Mouse (Mus musculus) heart, embryonic 12.5 days (tissue): ENCODE data around the gene Tsacc. TPM values are rescaled to one million over a fixed set of nuclear protein-coding genes. Genes with fewer than 3 reads are reported as not detected.
"Not testable (repeated sequence)": the region's sequence is repeated elsewhere in the genome, so short reads cannot be mapped to it uniquely, and the experiment has no call there.

ENCODE experiments used
- ATAC-seq: fragments of 200-750 bp; cut with Nextera tagmentation; 2 replicates; pipeline ENCODE4 v1.8.0; 2017; ENCODE audit warnings: moderate TSS enrichment, moderate library complexity; ENCODE audit not compliant: insufficient number of reproducible peaks, low FRiP score
- H3K27ac ChIP-seq: fragments of 300-500 bp; sonication (generic); 2 replicates; pipeline ENCODE4 v1.5.1; 2016; ENCODE audit warnings: mild to moderate bottlenecking, moderate library complexity; ENCODE audit not compliant: poor library complexity, severe bottlenecking
- H3K27me3 ChIP-seq: fragments of 300-500 bp; sonication (generic); replicated peaks from 2 replicates; pipeline ENCODE4 v1.6.1; 2016; ENCODE audit warnings: mild to moderate bottlenecking, moderate library complexity
- H3K36me3 ChIP-seq: fragments of 300-500 bp; sonication (generic); 2 replicates; pipeline ENCODE4 v1.6.1; 2016; ENCODE audit warnings: mild to moderate bottlenecking, moderate library complexity
- H3K4me1 ChIP-seq: fragments of 300-500 bp; sonication (generic); replicated peaks from 2 replicates; pipeline ENCODE4 v1.6.1; 2016; ENCODE audit warnings: mild to moderate bottlenecking
- H3K4me2 ChIP-seq: fragments of 300-500 bp; sonication (generic); 2 replicates; pipeline ENCODE4 v1.6.1; 2016; ENCODE audit warnings: mild to moderate bottlenecking, moderate library complexity
- H3K4me3 ChIP-seq: fragments of 300-500 bp; sonication (generic); 2 replicates; pipeline ENCODE4 v1.5.1; 2016; ENCODE audit warnings: mild to moderate bottlenecking
- H3K9ac ChIP-seq: fragments of 300-500 bp; sonication (generic); 2 replicates; pipeline ENCODE4 v1.6.1; 2016; ENCODE audit warnings: mild to moderate bottlenecking, moderate library complexity
- H3K9me3 ChIP-seq: fragments of 300-500 bp; sonication (generic); replicated peaks from 2 replicates; pipeline ENCODE4 v1.6.1; 2016; ENCODE audit warnings: mild to moderate bottlenecking, moderate library complexity
- WGBS: fragments of 180-500 bp; shearing (Covaris S2); methylation state at CpG from one replicate; pipeline ENCODE4 v1.1.7; 2016; 5-methylcytosine and 5-hydroxymethylcytosine counted together
- polyA plus RNA-seq: library from polyadenylated mRNA; unstranded; fragments of >200 nt; fragmentation: Nextera tagmentation; extraction: Ambion mirVana; gene quantifications from 2 replicates; pipeline ENCODE4 v1.2.1, GENCODE M21; 2016

The Tsacc gene
- polyA plus RNA-seq, 1 experiment from 2014 or later, result 12.7 TPM

DNA sequence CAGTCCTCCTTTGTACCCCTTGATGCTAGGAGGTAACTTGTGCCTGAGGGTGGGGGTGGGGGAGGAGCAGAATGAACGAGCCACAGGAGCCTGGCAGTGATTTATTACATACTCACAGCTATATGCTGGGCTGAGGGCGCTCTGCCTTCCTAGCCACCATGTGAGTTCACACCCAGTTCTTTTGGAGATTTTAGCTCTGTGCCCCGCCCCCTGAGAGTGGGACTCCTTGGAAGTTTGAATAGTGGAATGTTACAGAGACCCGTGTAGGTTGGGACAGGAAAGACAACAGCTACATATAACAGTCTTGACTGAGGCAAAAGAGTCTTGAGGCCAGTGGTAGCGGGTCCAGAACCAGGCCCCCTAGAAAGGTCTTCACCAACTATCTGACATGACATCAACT, 32.2 kb upstream of the Tsacc start:
- no peak overlapping the region for H3K27ac ChIP-seq

DNA sequence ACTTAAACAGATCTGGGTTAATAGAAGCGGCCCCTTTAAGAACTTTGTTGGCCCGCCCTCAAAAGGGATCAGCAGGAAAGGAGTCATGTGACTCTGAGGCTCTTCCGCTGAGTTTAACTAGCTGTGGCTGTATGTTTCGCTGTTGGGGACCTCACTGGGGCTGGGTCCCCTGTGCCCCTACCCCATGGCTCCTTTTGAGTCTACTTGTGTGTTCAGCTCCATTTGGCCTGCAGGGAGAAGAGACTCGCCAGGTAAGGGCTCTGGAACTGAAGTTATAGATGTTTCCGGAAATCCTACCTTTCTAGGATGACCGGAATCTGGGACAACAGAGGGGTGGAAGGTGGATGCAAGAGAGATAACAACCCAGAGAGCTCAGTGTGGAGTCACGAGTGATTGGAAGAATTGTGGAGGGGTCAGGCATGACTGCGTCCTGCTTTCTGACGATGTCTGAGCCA, 28.2 kb upstream of the Tsacc start, which contains the start of gene Glmp:
Glmp (plus strand) TSS at position 73 of the 455 bp plus-strand sequence.
- Histone ChIP-seq H3K9me3 (no peaks in the 10 kb centered on the region), H3K4me2 (peak within 1 kb of the TSS; percentile 88), H3K36me3 (peaks cover 62% of the 10 kb centered on the region), H3K9ac (peak within 1 kb of the TSS; percentile 90), H3K27ac (no peak within 1 kb of the TSS), H3K27me3 (no peaks in the 10 kb centered on the region), H3K4me1 (peaks cover 11% of the 10 kb centered on the region), H3K4me3 (peak within 1 kb of the TSS; percentile 85)
- peak; percentile 83 for ATAC-seq
- under 1% methylated on average over 10 of the region's 10 CpGs for WGBS

More for the DNA sequence above, 32.2 kb upstream of the Tsacc start:
- WGBS, result 78% methylated on average over 5 of the region's 5 CpGs
- ATAC-seq, result no peak
- no peak overlapping the region for H3K4me2 ChIP-seq
- H3K9ac ChIP-seq, result no peak overlapping the region
- H3K36me3 ChIP-seq, result peaks cover 36% of the 10 kb centered on the region
- no peak overlapping the region for H3K4me3 ChIP-seq
- no peaks in the 10 kb centered on the region for H3K9me3 ChIP-seq
- H3K27me3 ChIP-seq, result no peaks in the 10 kb centered on the region
- peaks cover 14% of the 10 kb centered on the region for H3K4me1 ChIP-seq

DNA sequence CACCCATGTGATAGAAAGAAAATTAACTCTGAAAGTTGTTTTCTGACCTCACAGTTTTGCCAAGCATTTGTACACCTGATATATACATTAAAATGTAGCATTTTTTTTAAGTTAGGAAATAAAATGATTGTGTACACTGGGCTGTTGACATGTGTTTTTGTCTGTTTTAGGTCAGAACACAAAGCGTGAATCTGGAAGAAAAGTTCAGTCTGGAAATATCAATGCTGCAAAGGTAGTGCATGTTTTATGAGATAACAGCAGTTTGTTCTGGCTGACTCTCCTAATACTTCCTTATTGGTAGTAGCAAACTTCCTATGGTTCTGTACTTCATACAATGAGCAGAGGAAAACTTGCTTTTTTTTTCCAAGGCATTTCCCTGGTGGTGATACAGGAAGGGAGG, 2.4 kb upstream of the Tsacc start:
- H3K9me3 ChIP-seq, result no peaks in the 10 kb centered on the region
- no peaks in the 10 kb centered on the region for H3K27me3 ChIP-seq
- no peak overlapping the region for H3K9ac ChIP-seq
- no peak overlapping the region for H3K27ac ChIP-seq
- 75% methylated on average over 1 of the region's 1 CpGs for WGBS
- ATAC-seq, result no peak
- no peak overlapping the region for H3K4me3 ChIP-seq
- peaks cover 47% of the 10 kb centered on the region for H3K36me3 ChIP-seq
- H3K4me1 ChIP-seq, result peaks cover 14% of the 10 kb centered on the region
- no peak overlapping the region for H3K4me2 ChIP-seq

DNA sequence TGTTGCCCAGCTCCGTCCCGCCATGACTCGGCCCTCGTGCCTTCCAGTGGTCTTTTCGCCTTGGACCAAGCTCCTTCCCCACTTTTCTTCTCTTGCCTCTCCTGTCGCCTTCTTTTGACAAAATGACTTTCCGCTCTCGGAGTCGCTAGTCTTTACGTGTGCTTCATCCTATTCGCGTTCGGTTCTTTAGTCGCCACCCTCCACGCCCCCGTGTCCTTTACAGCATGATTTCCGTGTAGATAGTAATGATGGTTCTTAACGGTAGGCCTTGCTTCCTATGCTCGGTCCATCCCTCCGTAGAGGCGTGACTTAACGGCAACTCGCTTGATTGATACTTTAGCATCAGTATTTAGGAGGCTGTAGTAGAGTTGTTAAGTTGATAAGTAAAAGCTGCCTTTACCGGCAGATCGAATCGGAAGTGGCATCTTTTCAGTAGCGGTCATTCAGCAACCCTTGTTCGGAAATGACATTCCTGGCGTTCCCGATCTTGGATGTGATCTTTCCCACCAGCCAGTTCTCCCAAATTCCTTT, 587 bp upstream of the Tsacc start:
- Histone ChIP-seq H3K4me1 (peaks cover 14% of the 10 kb centered on the region), H3K9ac (peak overlapping the region; percentile 93), H3K4me2 (peak overlapping the region; percentile 77), H3K9me3 (no peaks in the 10 kb centered on the region), H3K27ac (peak overlapping the region; percentile 97), H3K36me3 (peaks cover 31% of the 10 kb centered on the region), H3K4me3 (peak overlapping the region; percentile 86), H3K27me3 (no peaks in the 10 kb centered on the region)
- under 1% methylated on average over 30 of the region's 30 CpGs for WGBS
- ATAC-seq, result no peak

DNA sequence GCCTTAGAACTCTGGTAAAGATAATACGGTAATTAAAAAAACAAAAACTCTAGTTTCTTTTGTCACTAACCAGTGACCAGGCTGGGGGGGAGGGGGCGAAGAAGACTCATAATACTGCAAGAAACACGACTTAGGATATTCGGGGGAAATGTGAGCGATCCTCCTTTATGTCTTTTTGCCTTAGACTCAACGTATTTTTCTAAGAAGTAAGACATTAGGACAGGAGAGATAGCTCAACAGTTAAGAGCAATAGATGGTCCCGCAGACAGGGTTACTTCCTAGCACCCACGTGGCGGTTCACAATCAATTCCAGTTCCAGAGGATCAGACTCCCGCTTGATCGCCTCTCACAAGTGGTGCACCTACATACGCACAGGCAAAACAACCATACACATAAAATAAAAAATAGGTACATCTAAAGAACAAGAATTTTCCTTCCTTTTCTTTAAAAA, 664 bp downstream of the Tsacc start:
- H3K4me1 ChIP-seq, result peaks cover 14% of the 10 kb centered on the region
- H3K4me3 ChIP-seq, result peak overlapping the region; percentile 86
- WGBS, result 1% methylated on average over 12 of the region's 12 CpGs
- no peaks in the 10 kb centered on the region for H3K9me3 ChIP-seq
- H3K27me3 ChIP-seq, result no peaks in the 10 kb centered on the region
- H3K27ac ChIP-seq, result peak overlapping the region; percentile 94
- no peak for ATAC-seq
- peak overlapping the region; percentile 71 for H3K4me2 ChIP-seq
- peak overlapping the region; percentile 68 for H3K9ac ChIP-seq
- peaks cover 20% of the 10 kb centered on the region for H3K36me3 ChIP-seq

DNA sequence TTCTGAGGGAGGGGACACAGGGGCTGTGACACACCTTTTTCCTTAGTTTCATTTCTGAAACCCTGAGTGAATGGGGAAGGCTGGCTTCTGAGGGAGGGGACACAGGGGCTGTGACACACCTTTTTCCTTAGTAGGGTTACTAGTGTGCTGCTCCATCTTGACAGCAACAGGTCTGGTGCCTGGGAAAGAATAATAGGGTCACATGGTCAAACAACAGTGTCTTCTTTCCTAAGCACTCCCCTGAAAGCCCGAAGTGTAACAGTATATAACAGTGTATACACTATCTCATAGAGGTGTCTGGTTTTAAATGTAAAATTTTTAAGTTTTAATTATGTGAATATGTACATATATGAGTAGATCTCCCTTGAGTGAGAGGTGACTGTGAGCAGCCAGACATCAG, 1.5 kb downstream of the Tsacc start:
- Histone ChIP-seq H3K4me2 (peak overlapping the region; percentile 71; the same call in 1 of the 2 replicates), H3K36me3 (peaks cover 11% of the 10 kb centered on the region), H3K4me1 (peaks cover 14% of the 10 kb centered on the region)
- H3K9me3 ChIP-seq, H3K9ac ChIP-seq, H3K27me3 ChIP-seq, ATAC-seq, H3K4me3 ChIP-seq, H3K27ac ChIP-seq: not testable (repeated sequence)
- 77% methylated on average over 1 of the region's 1 CpGs for WGBS

DNA sequence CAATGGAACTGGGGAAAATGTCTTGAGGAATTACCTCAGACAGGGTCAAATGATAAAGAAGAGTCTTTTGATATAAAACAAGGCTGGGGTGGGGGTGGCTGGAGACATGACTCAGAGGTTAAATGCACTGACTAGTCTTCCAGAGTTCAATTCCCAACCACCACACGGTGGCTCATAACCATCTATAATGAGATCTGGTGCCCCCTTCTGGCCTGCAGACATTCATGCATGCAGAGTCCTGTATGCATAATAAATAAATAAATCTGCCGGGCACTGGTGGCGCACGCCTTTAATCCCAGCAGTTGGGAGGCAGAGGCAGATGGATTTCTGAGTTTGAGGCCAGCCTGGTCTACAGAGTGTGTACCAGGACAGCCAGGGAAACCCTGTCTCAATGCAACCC, 4.8 kb downstream of the Tsacc start:
- no peaks in the 10 kb centered on the region for H3K27me3 ChIP-seq
- H3K4me1 ChIP-seq, result peaks cover 9% of the 10 kb centered on the region; the same call in 1 of the 2 replicates
- H3K36me3 ChIP-seq, result no peaks in the 10 kb centered on the region; the same call in 1 of the 2 replicates
- no peaks in the 10 kb centered on the region for H3K9me3 ChIP-seq
- H3K4me2 ChIP-seq, result no peak overlapping the region
- ATAC-seq, result no peak
- no peak overlapping the region for H3K27ac ChIP-seq
- no peak overlapping the region for H3K9ac ChIP-seq
- WGBS, result 59% methylated on average over 4 of the region's 4 CpGs
- H3K4me3 ChIP-seq, result no peak overlapping the region

DNA sequence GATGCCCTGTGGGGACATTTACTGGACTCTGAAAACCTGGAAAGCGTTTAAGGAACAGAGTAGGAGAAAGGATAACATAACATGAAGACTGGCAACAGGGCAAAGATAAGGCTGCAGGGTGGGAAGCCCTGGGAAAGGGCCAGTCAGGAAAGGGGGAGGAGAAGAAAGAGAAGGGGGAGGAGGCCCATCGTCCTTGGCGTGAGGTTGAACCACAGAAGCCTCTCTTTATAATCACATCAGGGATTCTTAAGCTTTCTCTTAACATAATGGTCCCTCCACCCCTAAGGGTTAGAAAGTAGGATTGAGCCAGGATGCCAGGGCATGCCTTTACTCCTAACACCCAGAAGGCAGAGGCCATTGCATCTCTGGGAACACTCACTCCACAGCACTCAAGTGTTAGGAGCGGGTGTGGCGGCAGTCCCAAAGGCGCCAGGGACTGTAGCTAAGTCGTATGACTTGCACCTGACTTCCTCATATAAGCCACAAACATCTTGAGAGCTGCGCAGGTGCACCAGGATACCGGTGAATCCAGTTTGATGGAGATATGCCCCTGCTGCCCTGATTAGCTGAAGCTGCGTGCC, 8.6 kb downstream of the Tsacc start:
- not testable (repeated sequence) for H3K4me3 ChIP-seq, H3K9ac ChIP-seq, H3K27me3 ChIP-seq, H3K27ac ChIP-seq, H3K9me3 ChIP-seq, H3K4me1 ChIP-seq, H3K4me2 ChIP-seq, ATAC-seq
- 67% methylated on average over 10 of the region's 10 CpGs for WGBS
- H3K36me3 ChIP-seq, result peaks cover 17% of the 10 kb centered on the region

DNA sequence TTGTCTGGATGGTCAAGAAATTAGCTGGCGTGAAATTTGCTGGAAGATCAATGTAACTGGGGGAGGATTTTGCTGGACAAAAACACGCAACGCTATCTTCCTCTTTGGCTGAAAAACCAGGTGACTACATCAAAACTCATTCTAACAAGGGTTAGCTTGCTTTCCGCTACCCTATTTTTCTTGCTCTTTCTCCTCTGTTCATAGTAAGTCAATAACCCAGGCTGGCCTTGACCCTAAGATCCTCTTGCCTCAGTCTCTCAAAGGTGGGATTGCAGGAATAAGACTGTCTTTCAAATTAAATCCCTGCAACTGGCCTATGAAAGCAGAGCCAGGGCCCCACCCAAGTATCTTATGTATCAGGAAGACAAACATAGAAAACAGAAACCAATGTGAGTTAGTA, 9.7 kb downstream of the Tsacc start, which contains the start of gene Gm38392:
Gm38392 (minus strand) TSS at position 101 of the 400 bp plus-strand sequence.
- WGBS, result 94% methylated on average over 4 of the region's 4 CpGs
- no peak for ATAC-seq
- H3K9ac ChIP-seq, result no peak within 1 kb of the TSS
- H3K4me3 ChIP-seq, result no peak within 1 kb of the TSS
- H3K4me2 ChIP-seq, result no peak within 1 kb of the TSS
- H3K27ac ChIP-seq, result no peak within 1 kb of the TSS
- no peaks in the 10 kb centered on the region for H3K27me3 ChIP-seq
- H3K4me1 ChIP-seq, result 0 out of 2 replicates have a peak, but pooled peaks cover 4% of the 10 kb centered on the region
- peaks cover 3% of the 10 kb centered on the region; the same call in 1 of the 2 replicates for H3K9me3 ChIP-seq
- peaks cover 17% of the 10 kb centered on the region for H3K36me3 ChIP-seq

DNA sequence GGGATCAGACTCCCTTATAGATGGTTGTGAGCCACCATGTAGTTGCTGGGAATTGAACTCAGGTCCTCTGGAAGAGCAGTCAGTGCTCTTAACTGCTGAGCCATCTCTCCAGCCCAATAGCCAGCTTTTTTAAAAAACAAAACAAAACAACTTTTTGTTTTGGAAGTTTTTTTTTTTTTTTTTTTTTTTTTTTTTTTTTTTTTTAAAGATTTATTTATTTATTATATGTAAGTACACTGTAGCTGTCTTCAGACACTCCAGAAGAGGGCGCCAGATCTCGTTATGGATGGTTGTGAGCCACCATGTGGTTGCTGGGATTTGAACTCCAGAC, 11.3 kb downstream of the Tsacc start:
- no CpG with 5 or more reads among the region's 2 CpGs for WGBS
- H3K27me3 ChIP-seq, H3K9ac ChIP-seq, H3K9me3 ChIP-seq, H3K4me3 ChIP-seq, ATAC-seq, H3K4me2 ChIP-seq, H3K4me1 ChIP-seq, H3K27ac ChIP-seq: not testable (repeated sequence)
- H3K36me3 ChIP-seq, result peaks cover 17% of the 10 kb centered on the region

DNA sequence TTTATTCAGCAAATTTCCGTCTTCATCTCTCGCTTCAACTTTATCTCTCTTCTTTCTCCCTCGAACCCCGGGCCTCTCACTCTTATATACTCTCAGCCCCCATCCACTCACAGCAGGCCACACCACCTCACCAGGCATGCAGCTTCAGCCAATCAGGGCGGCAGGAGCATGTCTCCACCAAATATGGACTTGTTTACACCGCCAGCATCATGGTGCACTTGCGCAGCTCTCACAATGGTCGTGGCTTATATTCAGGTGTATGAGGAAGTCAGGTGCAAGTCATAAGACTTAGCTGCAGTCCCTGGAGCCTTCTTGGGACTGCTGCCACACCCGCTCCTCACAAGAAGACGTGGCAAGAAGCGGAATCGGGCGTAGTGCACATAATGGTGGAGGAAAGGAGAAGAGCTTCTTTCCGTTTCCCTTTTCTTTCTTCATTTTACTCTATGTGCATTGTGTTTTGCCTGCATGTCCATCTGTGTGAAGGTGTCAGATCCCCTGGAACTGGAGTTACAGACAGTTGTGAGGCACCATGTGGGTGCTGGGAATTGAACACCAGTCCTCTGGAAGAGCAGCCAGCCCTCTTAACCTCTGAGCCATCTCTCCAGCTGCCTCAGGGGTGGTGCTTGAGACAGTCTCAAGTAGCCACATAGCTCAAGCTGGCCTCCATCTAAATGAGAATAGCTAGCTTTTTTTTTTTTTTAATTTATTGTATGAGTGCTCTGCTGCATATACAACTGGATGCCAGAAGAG, 11.8 kb downstream of the Tsacc start:
- H3K9me3 ChIP-seq, H3K9ac ChIP-seq, H3K27me3 ChIP-seq, ATAC-seq, H3K27ac ChIP-seq, H3K4me2 ChIP-seq, H3K4me3 ChIP-seq, H3K4me1 ChIP-seq: not testable (repeated sequence)
- H3K36me3 ChIP-seq, result peaks cover 17% of the 10 kb centered on the region
- WGBS, result 93% methylated on average over 14 of the region's 14 CpGs
